Mouse (Mus musculus): Measurements from ENCODE around the gene Cryba4. TPM values are rescaled to one million over a fixed set of nuclear protein-coding genes. Genes with fewer than 3 reads are reported as not detected.

The Cryba4 gene
- polyA plus RNA-seq, 1 experiment from 2014 or later = 1.5 TPM

GRCm38 (mm10) chr5:112292343-112292980 lies 40.1 kb upstream of the Cryba4 start:
- no peak overlapping the region for H3K27ac ChIP-seq (ENCODE audit: low read length)
- no peak overlapping the region for H3K4me2 ChIP-seq (replicated peaks; ENCODE audit: low read depth, low read length)
- no peaks in the 10 kb centered on the region for H3K36me3 ChIP-seq (ENCODE audit: insufficient read depth, low read length)
- no peak for DNase-seq (ENCODE audit: low spot score)
- H3K4me3 ChIP-seq (ENCODE audit: low read depth, low read length) = no peak overlapping the region
- TF ChIP-seq CTCF (IDR thresholded peaks at IDR 0.05) = no peak
- TF ChIP-seq EP300 (IDR thresholded peaks at IDR 0.05) = no peak
- H3K27me3 ChIP-seq (replicated peaks; ENCODE audit: insufficient read depth, low read length) = no peaks in the 10 kb centered on the region
- 77% methylated on average over 17 of the region's 17 CpGs for WGBS
- no peaks in the 10 kb centered on the region for H3K9me3 ChIP-seq (ENCODE audit: low read length)
- no peak overlapping the region for H3K9ac ChIP-seq (replicated peaks; ENCODE audit: low read depth)
- ATAC-seq = no peak
- H3K4me1 ChIP-seq (ENCODE audit: insufficient read depth, low read depth, low read length) = peaks cover 25% of the 10 kb centered on the region

- no peak overlapping the region for H3K4me3 ChIP-seq (ENCODE audit: low read depth, low read length)
- TF ChIP-seq EP300 (IDR thresholded peaks at IDR 0.05) = no peak
- no peak for TF ChIP-seq CTCF (IDR thresholded peaks at IDR 0.05)
- H3K27ac ChIP-seq (ENCODE audit: low read length) = no peak overlapping the region
- H3K4me2 ChIP-seq (replicated peaks; ENCODE audit: low read depth, low read length) = 0 out of 2 replicates have a peak overlapping the region, but pooled peaks have one; percentile 1
- peaks cover 28% of the 10 kb centered on the region for H3K4me1 ChIP-seq (ENCODE audit: insufficient read depth, low read depth, low read length)
- no peak overlapping the region for H3K9ac ChIP-seq (replicated peaks; ENCODE audit: low read depth)
- DNase-seq (ENCODE audit: low spot score) = no peak
- no peak for ATAC-seq
- H3K27me3 ChIP-seq (replicated peaks; ENCODE audit: insufficient read depth, low read length) = no peaks in the 10 kb centered on the region
- no peaks in the 10 kb centered on the region for H3K9me3 ChIP-seq (ENCODE audit: low read length)
- WGBS = 82% methylated on average over 5 of the region's 5 CpGs
- no peaks in the 10 kb centered on the region for H3K36me3 ChIP-seq (ENCODE audit: insufficient read depth, low read length)
Observed at GRCm38 (mm10) chr5:112291866-112292265, 39.5 kb upstream of the Cryba4 start.

GRCm38 (mm10) chr5:112290536-112290880 lies 38.2 kb upstream of the Cryba4 start:
- Histone ChIP-seq H3K9ac (replicated peaks; ENCODE audit: low read depth) (0 out of 2 replicates have a peak overlapping the region, but pooled peaks have one; percentile 39), H3K27ac (ENCODE audit: low read length) (no peak overlapping the region), H3K4me1 (ENCODE audit: insufficient read depth, low read depth, low read length) (peaks cover 34% of the 10 kb centered on the region), H3K27me3 (replicated peaks; ENCODE audit: insufficient read depth, low read length) (no peaks in the 10 kb centered on the region), H3K36me3 (ENCODE audit: insufficient read depth, low read length) (no peaks in the 10 kb centered on the region), H3K4me2 (replicated peaks; ENCODE audit: low read depth, low read length) (peak overlapping the region; percentile 43), H3K9me3 (ENCODE audit: low read length) (no peaks in the 10 kb centered on the region), H3K4me3 (ENCODE audit: low read depth, low read length) (no peak overlapping the region)
- TF ChIP-seq CTCF (IDR thresholded peaks at IDR 0.05) (no peak), EP300 (IDR thresholded peaks at IDR 0.05) (no peak)
- ATAC-seq (no peak), DNase-seq (ENCODE audit: low spot score) (no peak)
- WGBS = 78% methylated on average over 8 of the region's 8 CpGs

GRCm38 (mm10) chr5:112289819-112290535 lies 37.7 kb upstream of the Cryba4 start:
- DNase-seq (ENCODE audit: low spot score) = peak; percentile 58
- H3K4me2 ChIP-seq (replicated peaks; ENCODE audit: low read depth, low read length) = peak overlapping the region; percentile 43
- peaks cover 33% of the 10 kb centered on the region for H3K4me1 ChIP-seq (ENCODE audit: insufficient read depth, low read depth, low read length)
- WGBS = 63% methylated on average over 16 of the region's 16 CpGs
- H3K27me3 ChIP-seq (replicated peaks; ENCODE audit: insufficient read depth, low read length) = no peaks in the 10 kb centered on the region
- peak overlapping the region; percentile 29; the same call in 1 of the 2 replicates for H3K4me3 ChIP-seq (ENCODE audit: low read depth, low read length)
- TF ChIP-seq CTCF (IDR thresholded peaks at IDR 0.05) (no peak), EP300 (IDR thresholded peaks at IDR 0.05) (no peak)
- ATAC-seq = peak; percentile 11; the same call in 1 of the 2 replicates
- peak overlapping the region; percentile 79; the same call in 1 of the 2 replicates for H3K27ac ChIP-seq (ENCODE audit: low read length)
- no peaks in the 10 kb centered on the region for H3K9me3 ChIP-seq (ENCODE audit: low read length)
- H3K36me3 ChIP-seq (ENCODE audit: insufficient read depth, low read length) = no peaks in the 10 kb centered on the region
- H3K9ac ChIP-seq (replicated peaks; ENCODE audit: low read depth) = peak overlapping the region; percentile 39

- no peaks in the 10 kb centered on the region for H3K27me3 ChIP-seq (replicated peaks; ENCODE audit: insufficient read depth, low read length)
- H3K4me2 ChIP-seq (replicated peaks; ENCODE audit: low read depth, low read length) = peak overlapping the region; percentile 43
- 29% methylated on average over 6 of the region's 8 CpGs for WGBS
- TF ChIP-seq EP300 (IDR thresholded peaks at IDR 0.05) = no peak
- TF ChIP-seq CTCF (IDR thresholded peaks at IDR 0.05) = no peak
- DNase-seq (ENCODE audit: low spot score) (peak; percentile 54), ATAC-seq (0 out of 2 replicates have a peak, but pooled peaks have one; percentile 2)
- peaks cover 29% of the 10 kb centered on the region for H3K4me1 ChIP-seq (ENCODE audit: insufficient read depth, low read depth, low read length)
- H3K9me3 ChIP-seq (ENCODE audit: low read length) = no peaks in the 10 kb centered on the region
- peak overlapping the region; percentile 79 for H3K27ac ChIP-seq (ENCODE audit: low read length)
- peak overlapping the region; percentile 29; the same call in 1 of the 2 replicates for H3K4me3 ChIP-seq (ENCODE audit: low read depth, low read length)
- H3K36me3 ChIP-seq (ENCODE audit: insufficient read depth, low read length) = no peaks in the 10 kb centered on the region
- H3K9ac ChIP-seq (replicated peaks; ENCODE audit: low read depth) = 0 out of 2 replicates have a peak overlapping the region, but pooled peaks have one; percentile 19
Observed at GRCm38 (mm10) chr5:112289236-112289635, 36.9 kb upstream of the Cryba4 start.

All from lung, postnatal 0 days (tissue).